Mouse (Mus musculus): ENCODE data around the gene Tut7. TPM values are rescaled to one million over a fixed set of nuclear protein-coding genes. Genes with fewer than 3 reads are reported as not detected.
A peak's percentile ranks its signal among the peaks of the same experiment; 100 is the strongest.

Gene Tut7
- polyA plus RNA-seq, 1 experiment from 2014 or later = 37.6 TPM

DNA sequence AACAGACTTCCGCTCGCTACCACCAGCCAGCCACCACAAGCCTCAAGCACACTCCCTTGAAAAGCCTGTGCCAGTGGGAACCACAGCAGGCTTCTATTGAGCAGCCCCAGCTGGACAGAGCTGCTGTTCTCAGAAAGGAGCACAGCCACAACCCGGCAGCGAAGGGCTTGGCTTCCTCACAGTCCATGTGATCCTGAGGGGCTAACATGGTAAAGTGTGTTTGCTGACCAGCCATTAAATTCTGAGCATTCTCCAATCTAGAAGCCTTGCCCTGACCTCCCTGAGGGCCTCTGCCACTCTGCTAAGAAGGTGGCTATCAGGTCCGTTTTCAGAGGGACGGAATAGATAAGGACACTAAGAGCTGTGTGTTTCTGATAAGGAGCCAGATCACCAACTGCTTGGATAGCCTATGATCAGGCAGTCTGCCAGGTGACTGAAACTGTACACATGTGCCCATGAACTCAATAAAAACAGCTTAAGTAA, 8.8 kb downstream of the Tut7 start:
- DNase-seq (peak; percentile 69), ATAC-seq (peak; percentile 99)
- Histone ChIP-seq H3K9ac (replicated peaks) (peak overlapping the region; percentile 3; the same call in 1 of the 2 replicates), H3K4me3 (ENCODE audit: low read depth, low read length) (no peak overlapping the region), H3K4me2 (ENCODE audit: low read depth, low read length) (peak overlapping the region; percentile 41), H3K27ac (ENCODE audit: low read depth) (peak overlapping the region; percentile 76), H3K9me3 (ENCODE audit: low read length) (no peaks in the 10 kb centered on the region), H3K4me1 (ENCODE audit: insufficient read depth) (peaks cover 31% of the 10 kb centered on the region), H3K27me3 (ENCODE audit: insufficient read depth, low read length) (no peaks in the 10 kb centered on the region), H3K36me3 (replicated peaks; ENCODE audit: insufficient read depth, low read length) (peaks cover 94% of the 10 kb centered on the region)
- 44% methylated on average over 6 of the region's 6 CpGs for WGBS (ENCODE audit: insufficient replicate concordance)
- no peak for TF ChIP-seq CTCF (IDR thresholded peaks at IDR 0.05; ENCODE audit: low read depth)
- peak; percentile 100 for TF ChIP-seq EP300 (IDR thresholded peaks at IDR 0.05; ENCODE audit: low read depth)

DNA sequence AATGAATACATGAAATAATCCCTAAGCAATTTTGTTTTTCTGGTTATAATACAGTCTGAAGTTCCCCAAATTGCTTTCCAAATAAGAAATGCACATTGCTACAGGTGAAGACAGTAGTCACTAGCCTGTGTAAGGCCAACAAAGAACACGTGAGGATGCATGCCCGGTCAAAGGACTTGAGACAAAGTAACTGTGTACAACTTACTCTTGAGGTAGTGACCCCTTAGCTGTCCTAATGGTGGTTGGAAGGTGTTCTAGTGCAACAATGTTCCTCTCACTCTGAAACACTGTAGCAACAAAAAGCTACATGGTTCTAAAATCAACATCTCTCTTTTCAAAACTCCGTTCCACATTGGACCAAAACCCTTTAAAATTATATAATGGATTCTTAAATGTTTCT, 11.4 kb downstream of the Tut7 start:
- Histone ChIP-seq H3K4me3 (ENCODE audit: low read depth, low read length) (no peak overlapping the region), H3K27me3 (ENCODE audit: insufficient read depth, low read length) (no peaks in the 10 kb centered on the region), H3K4me2 (ENCODE audit: low read depth, low read length) (no peak overlapping the region), H3K9me3 (ENCODE audit: low read length) (no peaks in the 10 kb centered on the region), H3K4me1 (ENCODE audit: insufficient read depth) (peaks cover 12% of the 10 kb centered on the region; the same call in 1 of the 2 replicates), H3K27ac (ENCODE audit: low read depth) (no peak overlapping the region), H3K36me3 (replicated peaks; ENCODE audit: insufficient read depth, low read length) (peaks cover 95% of the 10 kb centered on the region), H3K9ac (replicated peaks) (no peak overlapping the region)
- DNase-seq (no peak), ATAC-seq (no peak)
- TF ChIP-seq CTCF (IDR thresholded peaks at IDR 0.05; ENCODE audit: low read depth) (no peak), EP300 (IDR thresholded peaks at IDR 0.05; ENCODE audit: low read depth) (no peak)
- WGBS (ENCODE audit: insufficient replicate concordance) = 90% methylated on average over 3 of the region's 3 CpGs

DNA sequence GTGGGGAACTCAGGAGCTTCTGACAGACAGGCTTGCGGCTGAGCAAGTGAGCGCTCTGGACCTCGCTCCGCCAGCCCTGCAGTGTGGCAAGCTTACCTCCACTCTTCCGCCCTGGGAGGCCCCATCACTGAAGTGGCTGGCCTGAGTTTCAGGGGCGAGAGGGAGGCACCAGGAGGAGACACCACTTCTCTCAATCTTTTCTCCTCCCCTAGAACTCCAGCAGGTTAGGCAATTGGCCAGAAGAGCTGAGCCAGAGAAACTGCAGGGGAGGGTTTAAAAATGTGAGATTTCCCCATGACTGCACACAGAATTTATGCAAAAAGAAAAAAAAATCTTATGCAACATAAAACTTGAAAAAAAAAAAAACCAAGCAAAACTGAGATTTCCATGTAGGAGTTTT, 21.9 kb downstream of the Tut7 start:
- Histone ChIP-seq H3K9me3 (ENCODE audit: low read length) (no peaks in the 10 kb centered on the region), H3K36me3 (replicated peaks; ENCODE audit: insufficient read depth, low read length) (peaks cover 99% of the 10 kb centered on the region), H3K4me3 (ENCODE audit: low read depth, low read length) (no peak overlapping the region), H3K27me3 (ENCODE audit: insufficient read depth, low read length) (no peaks in the 10 kb centered on the region), H3K4me2 (ENCODE audit: low read depth, low read length) (no peak overlapping the region), H3K9ac (replicated peaks) (no peak overlapping the region), H3K27ac (ENCODE audit: low read depth) (0 out of 2 replicates have a peak overlapping the region, but pooled peaks have one; percentile 18), H3K4me1 (ENCODE audit: insufficient read depth) (peaks cover 8% of the 10 kb centered on the region; the same call in 1 of the 2 replicates)
- ATAC-seq (no peak), DNase-seq (no peak)
- TF ChIP-seq CTCF (IDR thresholded peaks at IDR 0.05; ENCODE audit: low read depth) (no peak), EP300 (IDR thresholded peaks at IDR 0.05; ENCODE audit: low read depth) (no peak)
- WGBS (ENCODE audit: insufficient replicate concordance) = 83% methylated on average over 6 of the region's 6 CpGs

DNA sequence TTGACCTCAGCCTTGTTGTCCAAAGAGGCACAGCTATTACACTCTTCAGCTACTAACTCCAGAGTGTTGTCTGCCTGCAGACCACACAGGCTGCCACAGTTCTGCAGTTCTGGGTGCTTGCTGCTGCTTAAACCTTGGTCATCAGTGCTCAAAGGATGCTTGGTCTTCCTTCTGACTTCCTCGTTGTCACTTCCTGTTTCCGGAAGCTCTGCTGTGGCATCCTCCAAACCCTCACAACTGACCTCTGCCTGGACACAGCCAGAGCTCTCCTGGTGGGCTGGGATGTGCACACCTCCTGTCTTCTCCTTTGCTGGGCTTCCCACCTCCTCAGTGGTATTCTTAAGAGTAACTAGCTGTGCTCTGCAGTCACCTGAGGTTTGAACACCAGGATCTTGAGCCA, 22.9 kb downstream of the Tut7 start:
- H3K27me3 ChIP-seq (ENCODE audit: insufficient read depth, low read length) = no peaks in the 10 kb centered on the region
- no peak overlapping the region for H3K4me2 ChIP-seq (ENCODE audit: low read depth, low read length)
- peaks cover 99% of the 10 kb centered on the region for H3K36me3 ChIP-seq (replicated peaks; ENCODE audit: insufficient read depth, low read length)
- DNase-seq (no peak), ATAC-seq (no peak)
- H3K27ac ChIP-seq (ENCODE audit: low read depth) = no peak overlapping the region
- no peaks in the 10 kb centered on the region for H3K9me3 ChIP-seq (ENCODE audit: low read length)
- peaks cover 14% of the 10 kb centered on the region for H3K4me1 ChIP-seq (ENCODE audit: insufficient read depth)
- no peak overlapping the region for H3K9ac ChIP-seq (replicated peaks)
- 40% methylated on average over 2 of the region's 2 CpGs for WGBS (ENCODE audit: insufficient replicate concordance)
- H3K4me3 ChIP-seq (ENCODE audit: low read depth, low read length) = no peak overlapping the region
- TF ChIP-seq CTCF (IDR thresholded peaks at IDR 0.05; ENCODE audit: low read depth) = no peak
- TF ChIP-seq EP300 (IDR thresholded peaks at IDR 0.05; ENCODE audit: low read depth) = no peak

GRCm38 (mm10) chr13:59798306-59798705, 24.6 kb downstream of the Tut7 start:
- DNase-seq (no peak), ATAC-seq (no peak)
- no peaks in the 10 kb centered on the region for H3K9me3 ChIP-seq (ENCODE audit: low read length)
- peak overlapping the region; percentile 55; the same call in 1 of the 2 replicates for H3K27ac ChIP-seq (ENCODE audit: low read depth)
- no peaks in the 10 kb centered on the region for H3K27me3 ChIP-seq (ENCODE audit: insufficient read depth, low read length)
- no peak overlapping the region for H3K9ac ChIP-seq (replicated peaks)
- peaks cover 19% of the 10 kb centered on the region for H3K4me1 ChIP-seq (ENCODE audit: insufficient read depth)
- H3K36me3 ChIP-seq (replicated peaks; ENCODE audit: insufficient read depth, low read length) = peaks cover 99% of the 10 kb centered on the region
- WGBS (ENCODE audit: insufficient replicate concordance) = 94% methylated on average over 1 of the region's 1 CpGs
- TF ChIP-seq CTCF (IDR thresholded peaks at IDR 0.05; ENCODE audit: low read depth) (no peak), EP300 (IDR thresholded peaks at IDR 0.05; ENCODE audit: low read depth) (no peak)
- H3K4me3 ChIP-seq (ENCODE audit: low read depth, low read length) = no peak overlapping the region
- H3K4me2 ChIP-seq (ENCODE audit: low read depth, low read length) = no peak overlapping the region

DNA sequence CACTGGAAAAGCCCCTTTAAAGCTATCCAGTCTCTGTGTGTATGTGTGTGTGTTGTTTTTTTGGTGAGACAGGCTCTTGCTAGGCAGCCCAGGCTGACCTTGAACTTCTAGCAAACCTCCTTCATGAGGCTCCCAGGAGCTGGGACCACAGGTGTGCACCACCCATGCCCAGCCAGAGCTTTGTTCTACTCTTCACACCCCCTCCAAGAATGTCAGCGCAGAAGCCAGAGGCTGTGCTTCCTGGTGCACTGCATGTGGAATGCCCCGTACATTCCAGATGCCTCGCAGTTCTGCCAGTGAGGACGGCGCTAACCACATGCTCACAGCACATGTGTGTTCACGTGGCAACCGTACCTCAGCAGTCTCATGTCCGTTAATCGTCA, 26.5 kb downstream of the Tut7 start:
- no peak for ATAC-seq
- 88% methylated on average over 9 of the region's 9 CpGs for WGBS (ENCODE audit: insufficient replicate concordance)
- Histone ChIP-seq H3K27me3 (ENCODE audit: insufficient read depth, low read length) (no peaks in the 10 kb centered on the region), H3K36me3 (replicated peaks; ENCODE audit: insufficient read depth, low read length) (peaks cover 99% of the 10 kb centered on the region), H3K4me1 (ENCODE audit: insufficient read depth) (peaks cover 19% of the 10 kb centered on the region), H3K4me2 (ENCODE audit: low read depth, low read length) (peak overlapping the region; percentile 53), H3K4me3 (ENCODE audit: low read depth, low read length) (no peak overlapping the region), H3K9ac (replicated peaks) (peak overlapping the region; percentile 33), H3K9me3 (ENCODE audit: low read length) (no peaks in the 10 kb centered on the region), H3K27ac (ENCODE audit: low read depth) (peak overlapping the region; percentile 93)
- TF ChIP-seq EP300 (IDR thresholded peaks at IDR 0.05; ENCODE audit: low read depth) (no peak), CTCF (IDR thresholded peaks at IDR 0.05; ENCODE audit: low read depth) (no peak)
- no peak for DNase-seq

All from liver, postnatal 0 days (tissue).